Mouse (Mus musculus): ENCODE measurements around the gene Rbfox3.

The Rbfox3 gene

DNA sequence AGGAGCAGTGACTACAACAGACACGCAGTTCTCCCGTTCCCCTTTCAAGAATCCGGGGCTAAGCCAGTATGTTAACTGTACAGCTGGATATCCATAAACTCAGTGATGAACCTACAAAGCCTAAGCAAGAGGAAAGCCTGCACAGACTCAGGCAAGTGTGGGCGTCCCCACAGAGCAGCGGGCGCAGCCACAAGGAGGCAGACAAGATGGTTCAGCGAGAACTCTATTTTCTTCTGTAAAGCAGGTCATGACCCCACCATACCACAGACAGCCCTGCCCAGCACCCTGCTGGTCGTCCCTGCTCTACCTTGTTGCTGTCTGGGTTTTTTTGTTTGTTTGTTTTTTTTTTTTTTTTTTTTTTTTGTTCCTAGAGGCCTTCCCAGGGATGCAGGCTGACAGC, 353.2 kb downstream of the Rbfox3 start:
- intact Hi-C loops (cut with DNase I) = no loop called here

DNA sequence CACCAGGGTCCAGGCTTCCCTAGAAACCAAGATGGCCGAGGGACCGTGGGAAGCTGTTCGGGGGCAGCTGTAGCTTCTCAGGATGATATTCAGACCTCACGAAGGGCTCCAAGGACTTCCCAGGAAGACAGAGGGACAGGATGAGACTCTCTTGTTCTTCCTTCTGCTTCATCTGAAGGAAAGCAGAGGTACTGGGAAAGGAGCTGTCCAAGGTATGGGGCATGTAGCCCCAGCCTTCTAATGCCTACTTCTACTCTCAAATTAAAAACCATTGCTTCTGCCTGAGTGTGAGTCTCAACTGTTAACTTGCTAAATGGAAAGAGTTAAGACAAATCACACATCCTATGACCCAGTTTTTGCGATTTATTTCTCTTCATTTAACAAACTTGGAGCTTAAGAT, 355.8 kb downstream of the Rbfox3 start:
- intact Hi-C loops (cut with DNase I) = no loop called here

- intact Hi-C loops (cut with DNase I) = no loop called here
Measured at GRCm38 (mm10) chr11:118554542-118554941, 356.9 kb downstream of the Rbfox3 start.

DNA sequence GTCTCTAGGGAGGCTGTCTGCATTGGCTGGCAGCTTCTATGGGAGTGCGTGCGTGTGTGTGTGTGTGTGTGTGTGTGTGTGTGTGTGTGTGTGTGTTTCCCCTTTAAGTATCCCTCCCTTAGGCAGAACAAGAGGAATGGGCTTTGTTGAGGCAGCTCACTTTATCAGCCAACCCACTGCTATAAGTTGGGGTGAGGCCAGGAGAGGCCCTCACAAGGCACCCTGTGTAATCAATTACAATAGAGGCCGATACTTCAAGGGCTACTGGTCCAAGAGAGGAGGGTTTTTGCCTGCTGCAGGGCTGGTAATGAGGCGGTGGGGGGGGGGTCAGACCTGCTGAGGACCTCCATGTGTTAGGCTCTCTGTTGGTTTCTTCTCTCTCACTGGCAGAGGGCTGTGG, 357.5 kb downstream of the Rbfox3 start:
- intact Hi-C loops (cut with DNase I) = no loop called here

GRCm38 (mm10) chr11:118553001-118553400, 358.4 kb downstream of the Rbfox3 start:
- intact Hi-C loops (cut with DNase I) = no loop called here

DNA sequence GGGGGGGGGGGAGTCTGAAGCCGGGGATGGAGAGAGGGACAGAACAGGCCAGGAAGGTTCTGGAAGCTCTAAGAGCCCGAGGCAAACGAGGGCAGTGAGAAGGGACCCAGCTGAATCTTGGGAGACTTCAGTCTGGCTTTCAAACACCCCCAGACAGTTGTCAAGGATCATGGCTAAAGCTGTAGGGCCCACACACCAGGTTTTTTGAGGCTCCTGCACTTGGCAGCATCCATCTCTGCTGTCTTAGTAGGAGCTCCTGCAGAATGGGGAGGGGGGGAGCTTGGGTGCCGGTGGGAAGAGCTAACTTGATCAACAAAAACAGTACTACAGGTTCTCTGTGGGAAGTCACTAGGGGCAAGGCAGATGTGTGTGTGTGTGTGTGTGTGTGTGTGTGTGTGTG, 358.9 kb downstream of the Rbfox3 start:
- intact Hi-C loops (cut with DNase I) = no loop called here

GRCm38 (mm10) chr11:118551705-118552104, 359.7 kb downstream of the Rbfox3 start:
- intact Hi-C loops (cut with DNase I) = no loop called here

- intact Hi-C loops (cut with DNase I) = no loop called here
Measured at GRCm38 (mm10) chr11:118550773-118551520, 360.4 kb downstream of the Rbfox3 start.

DNA sequence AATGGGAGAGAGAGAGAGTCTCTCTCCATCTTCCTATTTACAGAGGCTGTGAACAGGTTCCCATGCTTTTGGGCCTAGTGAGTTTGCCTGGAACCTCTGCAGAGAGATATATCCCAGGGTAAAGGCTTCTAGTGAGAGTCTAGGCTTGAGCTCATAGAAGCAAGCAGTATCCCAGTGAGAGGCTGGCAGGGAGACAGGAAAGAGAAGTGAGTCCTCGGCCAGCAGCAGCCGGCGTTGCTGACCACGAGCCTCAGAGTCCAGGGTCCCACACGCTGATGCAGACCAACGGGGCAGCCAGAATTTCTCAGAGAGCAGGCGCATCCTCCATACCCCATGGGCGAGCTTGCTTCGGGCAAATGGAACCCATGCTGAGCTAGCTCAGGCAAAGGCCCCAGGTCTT, 363.2 kb downstream of the Rbfox3 start:
- intact Hi-C loops (cut with DNase I) = no loop called here

DNA sequence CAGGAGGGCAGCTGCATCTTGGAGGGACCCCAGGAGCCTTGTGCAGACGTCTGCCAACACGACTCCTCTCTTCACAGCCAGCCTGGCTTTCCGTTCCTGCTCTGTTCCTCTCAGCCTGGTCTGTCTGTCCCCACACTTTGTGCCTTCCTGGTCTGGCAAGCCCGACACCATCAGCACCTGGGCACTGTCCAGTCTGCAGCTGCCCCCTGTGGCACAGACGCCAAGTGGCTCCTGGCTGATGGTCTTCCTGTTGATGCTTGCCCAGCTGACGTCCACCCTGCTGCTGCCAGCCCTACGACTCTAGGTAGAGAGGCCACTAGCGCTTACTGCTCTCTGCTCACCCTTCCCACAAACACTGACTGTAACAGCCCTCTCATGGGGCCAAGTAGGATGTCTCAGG, 365.1 kb downstream of the Rbfox3 start:
- intact Hi-C loops (cut with DNase I) = no loop called here

GRCm38 (mm10) chr11:118545690-118546089, 365.7 kb downstream of the Rbfox3 start:
- intact Hi-C loops (cut with DNase I) = no loop called here

GRCm38 (mm10) chr11:118544564-118544963, 366.8 kb downstream of the Rbfox3 start:
- intact Hi-C loops (cut with DNase I) = no loop called here

- intact Hi-C loops (cut with DNase I) = no loop called here
Measured at GRCm38 (mm10) chr11:118542906-118543305, 368.5 kb downstream of the Rbfox3 start.

GRCm38 (mm10) chr11:118540411-118541026, 370.9 kb downstream of the Rbfox3 start:
- intact Hi-C loops (cut with DNase I) = no loop called here

DNA sequence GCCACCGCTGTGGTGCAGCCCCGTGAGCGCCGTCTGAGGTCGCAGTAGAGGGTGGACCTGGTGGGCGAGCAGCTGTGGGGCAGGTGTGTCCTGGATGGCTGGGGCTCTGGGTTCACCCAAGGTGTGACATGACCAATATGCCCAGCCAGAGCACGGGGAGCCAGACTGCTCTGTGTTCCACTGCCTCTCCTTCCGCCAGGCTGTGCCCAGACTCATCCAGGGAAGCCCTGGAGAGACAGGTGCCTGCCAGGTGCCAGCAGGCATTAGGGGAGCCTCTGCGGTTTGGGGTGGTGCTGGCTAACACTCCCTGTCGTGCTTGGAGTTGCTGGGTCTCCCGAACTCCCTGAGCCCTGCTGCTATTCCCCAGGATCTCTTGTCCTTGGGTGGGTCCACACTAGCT, 373.4 kb downstream of the Rbfox3 start:
- intact Hi-C loops (cut with DNase I) = no loop called here

DNA sequence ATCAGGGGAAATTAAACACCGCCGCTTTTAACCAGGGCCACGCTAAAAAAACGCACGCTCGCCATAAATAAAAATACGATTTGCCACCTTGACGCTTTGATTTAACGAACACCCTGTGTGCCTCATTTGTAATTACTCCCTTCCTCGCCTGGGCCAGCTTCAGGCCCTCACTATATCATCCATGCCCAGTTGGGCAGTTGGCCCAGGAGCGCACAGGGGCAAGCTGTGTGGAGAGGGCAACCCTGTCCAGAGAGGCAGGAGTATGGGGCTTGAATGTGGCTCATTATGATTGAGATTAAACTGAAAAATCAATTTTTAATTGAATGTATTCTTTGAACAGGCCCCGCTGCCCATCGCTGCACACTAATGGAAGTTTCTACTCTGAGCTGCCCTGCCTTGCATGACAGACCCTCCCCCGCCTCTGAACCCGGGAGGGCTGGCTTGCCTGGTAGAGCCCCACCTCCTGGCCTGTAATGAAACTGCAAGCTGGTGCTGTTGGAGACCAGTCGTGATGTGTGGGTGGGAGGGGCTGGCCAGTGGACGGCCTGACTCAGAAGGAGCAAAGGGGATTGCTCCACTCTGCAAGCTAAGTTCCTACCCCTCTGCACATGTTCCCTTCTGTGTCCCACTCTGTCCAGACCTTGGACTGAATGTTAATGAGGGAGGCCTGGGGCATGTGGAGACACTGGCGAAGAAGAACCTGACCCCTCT, 376.9 kb downstream of the Rbfox3 start:
- intact Hi-C loops (cut with DNase I) = no loop called here

DNA sequence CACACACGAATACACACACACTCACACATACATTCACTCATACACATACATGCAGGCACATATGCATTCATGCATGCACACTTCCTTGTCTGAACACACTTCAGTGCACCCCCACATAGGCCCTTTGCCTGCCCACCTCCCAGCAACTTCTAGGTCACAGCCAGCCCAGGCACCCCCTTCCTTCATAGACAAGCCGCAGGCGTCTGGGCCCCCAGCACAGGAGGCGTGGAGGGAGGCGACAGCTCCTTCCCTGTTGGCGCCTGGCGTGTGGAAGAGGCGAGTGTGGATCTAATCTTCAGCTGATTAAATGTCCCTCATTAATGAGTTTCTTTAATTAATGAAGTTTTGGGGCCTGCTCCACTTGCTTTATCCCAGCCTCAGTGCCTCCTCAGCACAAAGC, 381.1 kb downstream of the Rbfox3 start:
- intact Hi-C loops (cut with DNase I) = no loop called here

GRCm38 (mm10) chr11:118528761-118529160, 382.6 kb downstream of the Rbfox3 start:
- intact Hi-C loops (cut with DNase I) = no loop called here

GRCm38 (mm10) chr11:118525059-118525458, 386.3 kb downstream of the Rbfox3 start:
- intact Hi-C loops (cut with DNase I) = no loop called here

DNA sequence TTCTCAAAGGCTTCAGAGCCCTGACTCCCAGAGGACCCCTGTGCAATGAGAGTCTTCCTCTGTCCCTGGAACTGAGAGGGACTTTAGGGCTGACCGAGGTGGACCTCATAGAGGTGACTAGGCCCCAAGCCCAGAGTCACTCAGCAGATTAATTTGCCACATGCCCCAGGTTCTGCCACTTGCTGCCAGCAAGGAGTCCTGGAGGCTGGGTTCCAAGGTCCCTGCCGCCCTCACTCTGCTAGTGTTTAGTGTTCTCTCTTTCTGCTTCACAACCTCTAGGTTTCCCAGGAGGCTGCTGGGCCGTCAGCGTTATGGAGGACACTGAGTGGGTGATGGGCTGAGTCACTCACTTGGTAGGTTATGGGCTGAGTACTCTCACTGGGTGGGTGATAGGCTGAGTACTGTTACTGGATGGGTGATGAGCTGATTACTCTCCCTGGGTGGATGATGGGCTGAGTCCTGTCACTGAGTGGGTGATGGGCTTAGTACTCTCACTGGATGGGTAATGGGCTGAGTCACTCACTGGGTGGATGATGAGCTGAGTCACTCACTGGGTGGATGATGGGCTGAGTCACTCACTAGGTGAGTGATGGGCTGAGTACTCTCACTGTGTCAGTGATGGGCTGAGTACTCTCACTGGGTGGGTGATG, 387.8 kb downstream of the Rbfox3 start:
- intact Hi-C loops (cut with DNase I) = no loop called here

GRCm38 (mm10) chr11:118520932-118521331, 390.5 kb downstream of the Rbfox3 start:
- intact Hi-C loops (cut with DNase I) = no loop called here

- intact Hi-C loops (cut with DNase I) = no loop called here
Measured at GRCm38 (mm10) chr11:118520251-118520650, 391.1 kb downstream of the Rbfox3 start.

Data from adrenal gland (tissue).